Mouse (Mus musculus) stomach, embryonic 15.5 days (tissue): Measurements from ENCODE around the gene Madcam1. TPM values are rescaled to one million over a fixed set of nuclear protein-coding genes. Genes with fewer than 3 reads are reported as not detected.

Experiments used
- ATAC-seq: fragments of 200-750 bp; cut with Nextera tagmentation; 2 replicates; pipeline ENCODE4 v1.8.0; 2017; ENCODE audit warnings: low read depth, moderate number of reproducible peaks, moderate TSS enrichment; ENCODE audit not compliant: insufficient read depth, low FRiP score
- H3K27ac ChIP-seq: fragments of 300-500 bp; sonication (generic); 2 replicates; pipeline ENCODE4 v1.5.1; 2015; ENCODE audit warnings: mild to moderate bottlenecking, inconsistent platforms
- H3K27me3 ChIP-seq: fragments of 300-500 bp; sonication (generic); replicated peaks from 2 replicates; pipeline ENCODE4 v1.6.1; 2015; ENCODE audit warnings: inconsistent platforms
- H3K36me3 ChIP-seq: fragments of 300-500 bp; sonication (generic); 2 replicates; pipeline ENCODE4 v1.6.1; 2015; ENCODE audit warnings: inconsistent platforms
- H3K4me1 ChIP-seq: fragments of 300-500 bp; sonication (generic); 2 replicates; pipeline ENCODE4 v1.6.1; 2015; ENCODE audit warnings: inconsistent platforms
- H3K4me2 ChIP-seq: fragments of 300-500 bp; sonication (generic); 2 replicates; pipeline ENCODE4 v1.6.1; 2015; ENCODE audit warnings: mild to moderate bottlenecking, inconsistent platforms
- H3K4me3 ChIP-seq: fragments of 300-500 bp; sonication (generic); replicated peaks from 2 replicates; pipeline ENCODE4 v1.5.1; 2015; ENCODE audit warnings: inconsistent platforms
- H3K9ac ChIP-seq: fragments of 300-500 bp; sonication (generic); 2 replicates; pipeline ENCODE4 v1.6.1; 2015; ENCODE audit warnings: inconsistent platforms
- H3K9me3 ChIP-seq: fragments of 300-500 bp; sonication (generic); 2 replicates; pipeline ENCODE4 v1.6.1; 2016; ENCODE audit warnings: inconsistent platforms
- WGBS: fragments of 180-500 bp; shearing (Covaris S2); methylation state at CpG from one replicate; pipeline ENCODE4 v1.1.7; 2015; 5-methylcytosine and 5-hydroxymethylcytosine counted together
- polyA plus RNA-seq: library from polyadenylated mRNA; unstranded; fragments of >200 nt; fragmentation: Nextera tagmentation; extraction: Ambion mirVana; gene quantifications from 2 replicates; pipeline ENCODE4 v1.2.1, GENCODE M21; 2015

Gene Madcam1
- 36.4 and 41.1 TPM in 2 replicates for polyA plus RNA-seq

- WGBS: 12% methylated on average over 13 of the region's 13 CpGs
- Histone ChIP-seq H3K4me3 (peak within 1 kb of the TSS; percentile 13; the same call in 1 of the 2 replicates), H3K27ac (no peak within 1 kb of the TSS), H3K4me2 (peak within 1 kb of the TSS; percentile 8), H3K9ac (no peak within 1 kb of the TSS), H3K4me1 (0 out of 2 replicates have a peak, but pooled peaks cover 4% of the 10 kb centered on the region), H3K9me3 (no peaks in the 10 kb centered on the region), H3K36me3 (no peaks in the 10 kb centered on the region), H3K27me3 (no peaks in the 10 kb centered on the region)
- ATAC-seq: no peak
These were observed at the start of gene Madcam1 for GRCm38 (mm10) chr10:79664131-79664665. Gene Madcam1, plus strand, starts transcription at chr10:79664559.

- ATAC-seq: no peak
- H3K9me3 ChIP-seq: no peaks in the 10 kb centered on the region
- peaks cover 14% of the 10 kb centered on the region for H3K4me1 ChIP-seq
- H3K27ac ChIP-seq: no peak overlapping the region
- WGBS: 9% methylated on average over 8 of the region's 8 CpGs
- H3K4me2 ChIP-seq: no peak overlapping the region
- no peaks in the 10 kb centered on the region for H3K36me3 ChIP-seq
- H3K27me3 ChIP-seq: peaks cover 24% of the 10 kb centered on the region
- H3K4me3 ChIP-seq: no peak overlapping the region
- no peak overlapping the region for H3K9ac ChIP-seq
These were observed 48.5 kb upstream of the Madcam1 start for GRCm38 (mm10) chr10:79615860-79616259.

DNA sequence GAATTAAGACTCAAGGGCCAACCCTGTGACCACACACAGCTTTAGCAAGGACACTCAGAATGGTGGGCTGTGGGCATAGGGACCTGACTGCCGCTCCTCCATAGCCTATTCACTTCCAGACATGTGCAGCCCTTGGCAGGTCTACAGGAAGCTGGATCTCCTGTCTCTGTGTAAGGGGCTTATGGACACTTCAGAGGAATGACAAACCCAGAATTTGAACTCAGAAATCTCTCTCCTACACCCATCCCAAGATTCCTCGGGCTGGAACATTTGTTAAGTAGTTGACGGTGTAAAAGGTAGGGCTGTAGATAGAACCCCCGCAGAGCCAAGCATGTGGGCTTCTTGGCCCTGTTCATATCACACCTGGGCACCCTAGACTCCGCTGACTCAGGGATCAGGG, 48.0 kb upstream of the Madcam1 start:
- Histone ChIP-seq H3K4me3 (no peak overlapping the region), H3K9ac (no peak overlapping the region), H3K4me1 (peaks cover 14% of the 10 kb centered on the region), H3K9me3 (no peaks in the 10 kb centered on the region), H3K27ac (no peak overlapping the region), H3K27me3 (peaks cover 24% of the 10 kb centered on the region), H3K36me3 (no peaks in the 10 kb centered on the region), H3K4me2 (no peak overlapping the region)
- WGBS: 86% methylated on average over 5 of the region's 5 CpGs
- ATAC-seq: no peak

- Histone ChIP-seq H3K4me2 (no peak overlapping the region), H3K36me3 (no peaks in the 10 kb centered on the region), H3K9ac (no peak overlapping the region), H3K4me3 (no peak overlapping the region), H3K9me3 (no peaks in the 10 kb centered on the region), H3K4me1 (no peaks in the 10 kb centered on the region), H3K27ac (no peak overlapping the region), H3K27me3 (no peaks in the 10 kb centered on the region)
- WGBS: 74% methylated on average over 12 of the region's 12 CpGs
- no peak for ATAC-seq
These were observed 40.4 kb upstream of the Madcam1 start for GRCm38 (mm10) chr10:79623950-79624349.

DNA sequence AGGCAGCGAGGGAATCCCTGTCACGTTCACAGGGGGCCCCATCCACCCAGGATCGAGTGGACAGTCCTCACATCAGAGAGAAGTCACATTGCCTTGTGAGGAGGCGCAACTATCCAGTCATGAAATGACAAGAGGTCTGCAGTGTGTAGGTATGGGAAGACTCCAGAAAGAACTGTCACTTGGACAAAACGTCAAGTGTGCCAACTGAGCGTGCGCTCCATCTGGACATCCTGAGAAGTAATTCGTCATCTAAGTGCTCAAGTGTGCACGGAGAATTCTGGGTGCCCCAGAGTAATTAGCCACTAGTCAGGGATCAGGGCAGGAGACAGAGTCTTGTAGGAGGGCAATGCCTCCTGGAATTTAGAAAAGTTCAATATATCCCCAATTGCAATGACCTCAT, 39.0 kb upstream of the Madcam1 start:
- Histone ChIP-seq H3K9me3 (no peaks in the 10 kb centered on the region), H3K4me3 (no peak overlapping the region), H3K27ac (no peak overlapping the region), H3K27me3 (no peaks in the 10 kb centered on the region), H3K4me2 (no peak overlapping the region), H3K9ac (no peak overlapping the region), H3K36me3 (no peaks in the 10 kb centered on the region), H3K4me1 (no peaks in the 10 kb centered on the region)
- WGBS: 67% methylated on average over 9 of the region's 9 CpGs
- ATAC-seq: no peak

DNA sequence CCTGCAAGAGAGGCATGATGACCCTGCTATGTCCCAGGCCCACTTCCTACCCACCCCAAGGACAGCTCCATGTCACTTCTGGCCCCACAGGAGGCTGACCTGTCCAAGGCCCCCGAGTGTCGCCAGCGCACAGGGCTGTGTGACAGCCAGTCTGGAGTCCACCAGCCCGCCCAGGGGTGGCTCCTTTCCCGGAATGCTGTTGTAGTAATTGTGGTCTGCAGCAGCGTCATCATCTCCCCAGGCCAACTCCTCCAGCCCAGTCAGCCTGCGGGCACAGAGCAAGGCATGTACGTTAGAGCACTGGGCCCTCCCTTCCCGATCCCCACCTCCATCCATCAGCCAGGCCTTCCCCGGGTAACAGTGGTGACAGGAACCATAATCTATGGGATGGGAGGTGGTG, 38.2 kb upstream of the Madcam1 start:
- Histone ChIP-seq H3K36me3 (no peaks in the 10 kb centered on the region), H3K9me3 (no peaks in the 10 kb centered on the region), H3K27ac (no peak overlapping the region), H3K4me3 (no peak overlapping the region), H3K27me3 (no peaks in the 10 kb centered on the region), H3K4me1 (no peaks in the 10 kb centered on the region), H3K4me2 (no peak overlapping the region), H3K9ac (no peak overlapping the region)
- 85% methylated on average over 10 of the region's 10 CpGs for WGBS
- ATAC-seq: no peak

DNA sequence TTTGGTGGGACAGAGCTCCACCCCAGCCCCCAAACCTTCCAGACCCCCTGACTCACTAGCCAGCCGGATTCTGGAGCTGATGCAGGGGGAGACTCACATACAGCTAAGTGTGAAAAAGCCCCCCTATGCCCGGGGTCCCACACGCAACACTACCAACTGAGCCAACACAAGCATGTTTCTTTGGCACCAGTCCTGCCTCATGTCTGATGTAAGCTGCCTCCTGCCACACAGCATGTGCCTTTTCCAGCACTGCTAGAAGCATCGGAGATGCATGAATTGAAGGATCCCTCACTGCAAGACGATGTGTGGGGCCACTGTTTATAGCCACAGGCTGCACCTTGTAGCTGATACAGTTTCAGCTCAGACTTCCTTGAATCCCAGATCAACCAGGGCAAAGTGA, 36.0 kb upstream of the Madcam1 start:
- WGBS: 90% methylated on average over 5 of the region's 5 CpGs
- Histone ChIP-seq H3K4me1 (no peaks in the 10 kb centered on the region), H3K27ac (no peak overlapping the region), H3K36me3 (no peaks in the 10 kb centered on the region), H3K4me3 (no peak overlapping the region), H3K9me3 (no peaks in the 10 kb centered on the region), H3K9ac (no peak overlapping the region), H3K4me2 (no peak overlapping the region), H3K27me3 (no peaks in the 10 kb centered on the region)
- no peak for ATAC-seq

GRCm38 (mm10) chr10:79631432-79631831, 32.9 kb upstream of the Madcam1 start:
- no peak for ATAC-seq
- Histone ChIP-seq H3K27me3 (no peaks in the 10 kb centered on the region), H3K4me2 (no peak overlapping the region), H3K9ac (no peak overlapping the region), H3K9me3 (no peaks in the 10 kb centered on the region), H3K27ac (no peak overlapping the region), H3K4me3 (no peak overlapping the region), H3K36me3 (no peaks in the 10 kb centered on the region), H3K4me1 (no peaks in the 10 kb centered on the region; the same call in 1 of the 2 replicates)
- WGBS: 77% methylated on average over 4 of the region's 4 CpGs

DNA sequence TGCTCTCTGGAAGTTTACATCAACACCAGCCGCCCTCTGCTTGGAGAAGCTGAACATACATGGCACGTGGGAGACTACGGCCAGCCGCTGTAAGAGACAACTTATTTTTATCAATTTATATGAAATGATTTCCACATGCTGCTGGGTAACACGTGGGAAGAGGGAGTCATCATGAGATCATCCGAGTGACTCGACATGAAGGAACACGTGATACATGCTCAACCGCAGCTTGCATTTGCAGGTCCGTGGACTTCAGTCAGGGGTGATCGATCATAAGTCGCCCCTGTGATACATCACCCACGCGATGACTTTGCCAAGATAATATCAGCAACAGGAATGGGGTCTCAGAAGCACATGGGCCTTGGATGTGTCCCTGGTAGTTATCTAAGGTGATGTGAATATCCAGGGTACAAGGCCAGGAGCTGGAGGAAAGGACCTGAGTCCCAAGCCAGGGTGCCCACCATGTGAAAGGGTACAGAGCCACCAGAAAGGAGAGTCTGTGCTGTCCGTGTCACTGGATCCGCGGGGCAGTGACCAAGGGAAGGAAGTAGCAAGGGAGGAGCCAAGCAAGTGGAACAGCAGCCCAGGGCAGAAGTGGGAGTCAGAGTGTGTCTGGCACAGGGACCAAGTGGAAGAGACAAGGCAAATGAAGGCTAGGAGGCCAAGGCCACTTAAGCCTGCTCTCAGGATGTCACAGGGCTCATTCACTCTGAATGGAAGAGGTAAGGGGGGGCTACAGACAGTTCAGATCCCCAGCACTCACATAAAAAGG, 31.2 kb upstream of the Madcam1 start:
- no peak overlapping the region for H3K4me3 ChIP-seq
- no peak overlapping the region for H3K4me2 ChIP-seq
- H3K9ac ChIP-seq: no peak overlapping the region
- peaks cover 12% of the 10 kb centered on the region; the same call in 1 of the 2 replicates for H3K27me3 ChIP-seq
- H3K4me1 ChIP-seq: peaks cover under 1% of the 10 kb centered on the region
- ATAC-seq: no peak
- H3K27ac ChIP-seq: no peak overlapping the region
- H3K9me3 ChIP-seq: no peaks in the 10 kb centered on the region
- WGBS: 76% methylated on average over 17 of the region's 17 CpGs
- no peaks in the 10 kb centered on the region for H3K36me3 ChIP-seq

DNA sequence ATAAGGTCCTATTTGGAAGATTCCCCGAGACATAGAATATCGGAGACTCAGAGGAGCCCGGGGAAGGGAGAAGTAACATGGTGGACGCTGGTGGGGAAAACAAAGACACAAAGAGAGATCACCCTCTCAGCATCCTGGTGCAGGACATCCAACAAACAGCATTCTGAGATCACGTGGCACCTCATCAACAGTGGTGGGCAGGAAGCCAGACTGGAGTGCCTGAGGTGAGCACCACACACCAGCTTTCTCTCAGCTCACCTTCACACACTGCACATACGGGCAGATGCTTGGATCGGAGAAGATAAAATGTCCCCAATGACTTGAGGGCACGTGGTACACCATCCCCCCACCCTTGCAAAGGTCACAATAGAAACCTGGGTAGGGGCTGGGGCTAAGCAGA, 28.1 kb upstream of the Madcam1 start:
- no peaks in the 10 kb centered on the region for H3K36me3 ChIP-seq
- H3K27ac ChIP-seq: no peak overlapping the region
- no peak overlapping the region for H3K4me3 ChIP-seq
- H3K4me2 ChIP-seq: peak overlapping the region; percentile 92; the same call in 1 of the 2 replicates
- no peaks in the 10 kb centered on the region for H3K9me3 ChIP-seq
- peaks cover 26% of the 10 kb centered on the region; the same call in 1 of the 2 replicates for H3K27me3 ChIP-seq
- ATAC-seq: no peak
- 86% methylated on average over 8 of the region's 8 CpGs for WGBS
- no peak overlapping the region for H3K9ac ChIP-seq
- peaks cover 11% of the 10 kb centered on the region for H3K4me1 ChIP-seq

DNA sequence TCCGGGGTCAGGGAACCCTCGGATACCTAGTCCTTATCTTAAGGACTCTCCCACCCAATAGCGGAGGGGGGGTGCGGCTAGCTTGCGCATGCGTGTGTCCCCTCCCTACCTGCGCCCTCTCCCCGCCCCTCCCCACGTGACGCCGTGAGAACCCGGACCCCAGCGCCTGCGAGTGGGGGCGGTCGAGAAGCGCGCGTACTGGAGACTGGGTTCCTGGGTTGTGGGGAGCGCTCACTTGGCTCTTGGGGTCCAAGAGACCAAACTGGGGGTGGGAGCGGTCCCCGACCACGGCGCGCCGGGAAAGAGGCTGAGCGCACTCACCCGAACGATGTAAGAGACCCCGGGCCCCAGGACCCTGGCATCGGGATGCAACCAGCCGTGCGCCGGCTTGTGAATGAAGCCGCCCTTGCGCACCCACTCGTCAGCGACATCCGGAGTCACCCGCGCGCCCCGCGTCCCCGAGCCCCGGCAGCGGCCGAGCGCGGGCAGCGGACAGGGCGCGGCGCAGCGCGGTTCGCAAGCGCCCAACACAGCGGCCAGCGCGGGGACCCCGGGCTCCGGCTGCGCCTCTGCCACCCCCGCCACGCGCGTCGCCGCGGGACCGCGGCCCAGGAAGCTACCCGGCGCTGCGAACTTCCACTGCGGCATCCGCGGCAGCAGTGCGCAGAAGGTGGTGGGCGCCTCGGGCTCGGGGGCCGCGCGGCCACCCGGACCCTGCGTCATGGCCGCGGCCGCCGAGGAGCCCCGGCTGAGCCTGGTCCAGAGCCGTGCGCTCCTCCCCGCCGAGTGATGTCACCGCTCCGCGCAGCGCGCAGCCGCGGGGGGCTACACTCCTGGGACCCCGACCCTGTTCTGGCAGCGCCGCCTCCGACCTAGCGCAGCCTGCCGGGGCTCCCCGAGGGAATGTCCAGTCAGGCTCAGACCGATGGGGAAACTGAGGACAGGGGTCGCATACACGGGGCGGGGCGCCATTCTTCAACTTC, 26.9 kb upstream of the Madcam1 start, which contains the start of gene Shc2:
TSS of gene Shc2 (minus strand) at position 791 of the 983 bp plus-strand sequence.
- peak within 1 kb of the TSS; percentile 60; the same call in 1 of the 2 replicates for H3K27ac ChIP-seq
- under 1% methylated on average over 103 of the region's 116 CpGs for WGBS
- peaks cover 26% of the 10 kb centered on the region; the same call in 1 of the 2 replicates for H3K27me3 ChIP-seq
- H3K4me3 ChIP-seq: peak within 1 kb of the TSS; percentile 67
- peaks cover 11% of the 10 kb centered on the region for H3K4me1 ChIP-seq
- ATAC-seq: peak; percentile 59; the same call in 1 of the 2 replicates
- H3K9me3 ChIP-seq: no peaks in the 10 kb centered on the region
- peak within 1 kb of the TSS; percentile 92 for H3K4me2 ChIP-seq
- no peaks in the 10 kb centered on the region for H3K36me3 ChIP-seq
- peak within 1 kb of the TSS; percentile 57 for H3K9ac ChIP-seq
